Mouse (Mus musculus) CH12.LX (cell line): Measurements from ENCODE around the gene Gfpt1. TPM values are rescaled to one million over a fixed set of nuclear protein-coding genes. Genes with fewer than 3 reads are reported as not detected.

Experiments
- DNase-seq: peaks from one replicate; pipeline ENCODE4 v3.0.0-alpha.2; 2013; ENCODE audit errors: extremely low read depth
- H3K27ac ChIP-seq: 2 replicates; pipeline ENCODE4 v1.5.1; 2012; ENCODE audit warnings: low read depth, mild to moderate bottlenecking, control low read depth, moderate library complexity; ENCODE audit not compliant: insufficient read depth
- H3K27me3 ChIP-seq: replicated peaks from 2 replicates; pipeline ENCODE3; 2012; ENCODE audit warnings: inconsistent platforms
- H3K36me3 ChIP-seq, 2 experiments: replicated peaks in 1 of 2; 2 replicates each; pipeline versions ENCODE3 to v1.6.1; 2012; ENCODE audit warnings: inconsistent platforms in 1 of 2, low read length in 1 of 2, mild to moderate bottlenecking in 1 of 2, mixed read lengths in 1 of 2, moderate library complexity in 1 of 2; ENCODE audit not compliant: control insufficient read depth in 1 of 2, insufficient read depth in 1 of 2
- H3K4me1 ChIP-seq, 2 experiments: 2 replicates each; pipeline ENCODE4 v1.6.1; 2012; ENCODE audit warnings: inconsistent platforms in 1 of 2, moderate library complexity in 1 of 2; ENCODE audit not compliant: insufficient read depth in 2 of 2, control insufficient read depth in 1 of 2
- H3K4me2 ChIP-seq: 2 replicates; pipeline ENCODE4 v1.6.1; 2012; ENCODE audit warnings: low read depth, mild to moderate bottlenecking, control low read depth; ENCODE audit not compliant: poor library complexity, insufficient read depth, severe bottlenecking
- H3K4me3 ChIP-seq, 3 experiments: fragments of 150-350 bp in 1 of 3; sonication (generic) in 1 of 3; replicated peaks in 1 of 3; 2 replicates each; pipeline versions ENCODE3 to v1.5.1; 2011 to 2012; ENCODE audit warnings: low read depth in 2 of 3, low read length in 2 of 3, mild to moderate bottlenecking in 2 of 3, moderate library complexity in 2 of 3, control low read depth in 1 of 3, improper control_type of control experiment in 1 of 3, inconsistent platforms in 1 of 3, mixed read lengths in 1 of 3; ENCODE audit not compliant: poor library complexity in 1 of 3
- H3K79me2 ChIP-seq: replicated peaks from 2 replicates; pipeline ENCODE4 v1.6.1; 2012; ENCODE audit warnings: mild to moderate bottlenecking, moderate library complexity; ENCODE audit not compliant: control insufficient read depth, poor library complexity, insufficient read depth, severe bottlenecking; ENCODE audit errors: extremely low read depth
- H3K9ac ChIP-seq: 2 replicates; pipeline ENCODE4 v1.6.1; 2012; ENCODE audit warnings: low read depth, mild to moderate bottlenecking, control low read depth, moderate library complexity; ENCODE audit not compliant: insufficient read depth
- H3K9me3 ChIP-seq: replicated peaks from 2 replicates; pipeline ENCODE3; 2012; ENCODE audit warnings: low read length, inconsistent platforms, mixed read lengths
- BHLHE40 ChIP-seq: IDR thresholded peaks from 2 replicates; pipeline ENCODE4 v1.6.1; 2011; ENCODE audit warnings: mild to moderate bottlenecking, low read depth, low read length, improper control_type of control experiment
- CHD1 ChIP-seq: IDR thresholded peaks from 2 replicates; pipeline ENCODE4 v1.6.1; 2012; ENCODE audit warnings: low read depth, low read length, improper control_type of control experiment, inconsistent platforms
- CTCF ChIP-seq, 2 experiments: IDR thresholded peaks in 1 of 2; conservative IDR thresholded peaks in 1 of 2; 2 replicates each; pipeline ENCODE4 v1.5.1; 2011 to 2012; ENCODE audit warnings: low read depth in 2 of 2, low read length in 2 of 2, improper control_type of control experiment in 1 of 2, inconsistent platforms in 1 of 2, mild to moderate bottlenecking in 1 of 2, moderate library complexity in 1 of 2
- E2F4 ChIP-seq: IDR thresholded peaks from 2 replicates; pipeline ENCODE4 v1.6.1; 2011; ENCODE audit warnings: low read depth, low read length, improper control_type of control experiment; ENCODE audit not compliant: insufficient replicate concordance
- EP300 ChIP-seq: IDR thresholded peaks from 2 replicates; pipeline ENCODE4 v1.6.1; 2011; ENCODE audit warnings: low read length, improper control_type of control experiment
- ETS1 ChIP-seq: conservative IDR thresholded peaks from 2 replicates; pipeline ENCODE4 v1.6.1; 2012; ENCODE audit warnings: low read depth, mild to moderate bottlenecking, inconsistent platforms, low read length, improper control_type of control experiment, moderate library complexity
- GABPA ChIP-seq: IDR thresholded peaks from 2 replicates; pipeline ENCODE4 v1.6.1; 2012; ENCODE audit warnings: low read depth, low read length, improper control_type of control experiment, inconsistent platforms; ENCODE audit not compliant: insufficient replicate concordance
- HCFC1 ChIP-seq: IDR thresholded peaks from 2 replicates; pipeline ENCODE4 v1.6.1; 2012; ENCODE audit warnings: low read depth, mild to moderate bottlenecking, inconsistent platforms, low read length, improper control_type of control experiment
- IRF4 ChIP-seq: IDR thresholded peaks from 2 replicates; pipeline ENCODE4 v1.6.1; 2014; ENCODE audit warnings: low read depth, mild to moderate bottlenecking, inconsistent platforms, low read length, improper control_type of control experiment
- JUN ChIP-seq: IDR thresholded peaks from 2 replicates; pipeline ENCODE4 v1.6.1; 2011; ENCODE audit warnings: low read depth, mild to moderate bottlenecking, low read length, improper control_type of control experiment, moderate library complexity; ENCODE audit not compliant: insufficient read depth
- JUND ChIP-seq: conservative IDR thresholded peaks from 2 replicates; pipeline ENCODE4 v1.6.1; 2011; ENCODE audit warnings: low read depth, low read length, improper control_type of control experiment
- KAT2A ChIP-seq: IDR thresholded peaks from 2 replicates; pipeline ENCODE4 v1.6.1; 2012; ENCODE audit warnings: low read length, improper control_type of control experiment, inconsistent platforms; ENCODE audit not compliant: insufficient replicate concordance
- MAX ChIP-seq: IDR thresholded peaks from 2 replicates; pipeline ENCODE4 v1.6.1; 2011; ENCODE audit warnings: low read length, improper control_type of control experiment
- MAZ ChIP-seq: IDR thresholded peaks from 2 replicates; pipeline ENCODE4 v1.6.1; 2012; ENCODE audit warnings: low read depth, mild to moderate bottlenecking, inconsistent platforms, low read length, improper control_type of control experiment, moderate library complexity
- MEF2A ChIP-seq: IDR thresholded peaks from 2 replicates; pipeline ENCODE4 v1.6.1; 2014; ENCODE audit warnings: low read depth, mild to moderate bottlenecking, inconsistent platforms, low read length, improper control_type of control experiment, borderline replicate concordance
- MYC ChIP-seq: IDR thresholded peaks from 2 replicates; pipeline ENCODE4 v1.6.1; 2011; ENCODE audit warnings: low read depth, mild to moderate bottlenecking, improper control_type of control experiment, low read length
- NELFE ChIP-seq: IDR thresholded peaks from 2 replicates; pipeline ENCODE4 v1.6.1; 2011; ENCODE audit warnings: low read depth, low read length, improper control_type of control experiment
- PAX5 ChIP-seq: IDR thresholded peaks from 2 replicates; pipeline ENCODE4 v1.6.1; 2012; ENCODE audit warnings: low read length, inconsistent platforms, mixed read lengths
- POLR2A ChIP-seq: IDR thresholded peaks from 2 replicates; pipeline ENCODE4 v1.6.1; 2011; ENCODE audit warnings: low read depth, mild to moderate bottlenecking, improper control_type of control experiment, low read length
- POLR2AphosphoS2 ChIP-seq: IDR thresholded peaks from 2 replicates; pipeline ENCODE4 v1.6.1; 2011; ENCODE audit warnings: low read depth, low read length, improper control_type of control experiment
- RAD21 ChIP-seq: IDR thresholded peaks from 2 replicates; pipeline ENCODE4 v1.6.1; 2011; ENCODE audit warnings: low read depth, mild to moderate bottlenecking, low read length, improper control_type of control experiment, moderate library complexity
- RCOR1 ChIP-seq: conservative IDR thresholded peaks from 2 replicates; pipeline ENCODE4 v1.6.1; 2012; ENCODE audit warnings: low read depth, mild to moderate bottlenecking, inconsistent platforms, low read length, improper control_type of control experiment
- SIN3A ChIP-seq: IDR thresholded peaks from 2 replicates; pipeline ENCODE4 v1.6.1; 2012; ENCODE audit warnings: low read length, improper control_type of control experiment, inconsistent platforms
- SMC3 ChIP-seq: IDR thresholded peaks from 2 replicates; pipeline ENCODE4 v1.6.1; 2011; ENCODE audit warnings: low read depth, low read length, improper control_type of control experiment
- TBP ChIP-seq: conservative IDR thresholded peaks from 2 replicates; pipeline ENCODE4 v1.6.1; 2011; ENCODE audit warnings: low read depth, low read length, improper control_type of control experiment
- TCF12 ChIP-seq: IDR thresholded peaks from 2 replicates; pipeline ENCODE4 v1.6.1; 2014; ENCODE audit warnings: low read depth, mild to moderate bottlenecking, inconsistent platforms, low read length, improper control_type of control experiment
- USF1 ChIP-seq: IDR thresholded peaks from 2 replicates; pipeline ENCODE4 v1.6.1; 2014; ENCODE audit warnings: low read depth, mild to moderate bottlenecking, inconsistent platforms, low read length, improper control_type of control experiment
- USF2 ChIP-seq: conservative IDR thresholded peaks from 2 replicates; pipeline ENCODE4 v1.6.1; 2011; ENCODE audit warnings: low read depth, low read length, improper control_type of control experiment
- ZC3H11A ChIP-seq: IDR thresholded peaks from 2 replicates; pipeline ENCODE4 v1.6.1; 2012; ENCODE audit warnings: low read depth, mild to moderate bottlenecking, inconsistent platforms, low read length, improper control_type of control experiment
- ZKSCAN1 ChIP-seq: IDR thresholded peaks from 2 replicates; pipeline ENCODE4 v1.6.1; 2012; ENCODE audit warnings: low read depth, inconsistent platforms, low read length, improper control_type of control experiment, borderline replicate concordance
- ZMIZ1 ChIP-seq: IDR thresholded peaks from 2 replicates; pipeline ENCODE4 v1.6.1; 2012; ENCODE audit warnings: low read depth, mild to moderate bottlenecking, inconsistent platforms, low read length, improper control_type of control experiment
- dilution Hi-C: fragments of 300-500 bp; cut with MboI; formaldehyde crosslinking; loops from 2 replicates; pipeline ENCODE4 v1.14.3; 2020; ENCODE audit warnings: low sequenced_read_pairs; ENCODE audit not compliant: extremely low pct_unique_long_range_greater_than_20kb, extremely low pct_ligation_motif_present
- in situ Hi-C: fragments of 300-500 bp; cut with MboI; formaldehyde crosslinking; loops from 3 replicates; pipeline ENCODE4 v1.14.3; 2019; ENCODE audit warnings: low sequenced_read_pairs, low pct_ligation_motif_present, low pct_unique_long_range_greater_than_20kb, mixed read lengths
- polyA plus RNA-seq: library from polyadenylated mRNA; unstranded; fragments of >175 nt; gene quantifications from 2 replicates; pipeline ENCODE4 v1.2.1, GENCODE M21; 2012; ENCODE audit warnings: low read depth; ENCODE audit not compliant: insufficient read length
- total RNA-seq, 2 experiments: library from RNA; depleted of rRNA; stranded (reverse); fragments of 300-350 nt in 1 of 2; fragments of >200 nt in 1 of 2; gene quantifications; 2 replicates each; pipeline ENCODE4 v1.2.3; 2012 to 2014

Gene Gfpt1
- total and polyA plus RNA-seq, 3 experiments = 24.9 to 35.3 (median 32.1) TPM

- Histone ChIP-seq H3K4me1 (peaks cover 25 to 62% of the 10 kb centered on the region in 2 experiments), H3K27me3 (no peaks in the 10 kb centered on the region)
- TF ChIP-seq MAX (no peak), RAD21 (no peak)
- TF ChIP-seq, all 38 proteins: peak for 0
- Histone ChIP-seq H3K36me3 (peaks cover 41 to 88% of the 10 kb centered on the region in 2 experiments), H3K79me2 (peaks cover 2% of the 10 kb centered on the region; the same call in 1 of the 2 replicates), H3K4me2 (no peak overlapping the region), H3K27ac (peak overlapping the region; percentile 56), H3K9ac (no peak overlapping the region), H3K4me3 (no peak overlapping the region), H3K9me3 (no peaks in the 10 kb centered on the region)
- no peak for DNase-seq
- dilution Hi-C loops (no loop called here), in situ Hi-C loops (no loop called here)
Measured at GRCm38 (mm10) chr6:87068209-87068608, 25.6 kb downstream of the Gfpt1 start.

GRCm38 (mm10) chr6:87069195-87069900 lies 26.7 kb downstream of the Gfpt1 start:
- no peak overlapping the region for H3K4me3 ChIP-seq
- DNase-seq = peak; percentile 82
- H3K27ac ChIP-seq = peak overlapping the region; percentile 90
- H3K9me3 ChIP-seq = no peaks in the 10 kb centered on the region
- no peaks in the 10 kb centered on the region for H3K27me3 ChIP-seq
- peaks cover 28 to 73% of the 10 kb centered on the region in 2 experiments for H3K4me1 ChIP-seq
- peak overlapping the region; percentile 37 for H3K4me2 ChIP-seq
- dilution Hi-C loops (no loop called here), in situ Hi-C loops (no loop called here)
- peaks cover 34 to 84% of the 10 kb centered on the region in 2 experiments for H3K36me3 ChIP-seq
- peaks cover 2% of the 10 kb centered on the region; the same call in 1 of the 2 replicates for H3K79me2 ChIP-seq
- H3K9ac ChIP-seq = peak overlapping the region; percentile 36
- TF ChIP-seq CTCF (conservative IDR thresholded peaks at IDR 0.05 in 1 of 2, IDR thresholded peaks at IDR 0.05 in 1 of 2; ENCODE audit: low read depth in 2 of 2, low read length in 2 of 2) (no peak), BHLHE40 (peak; percentile 77), IRF4 (peak; percentile 95), EP300 (peak; percentile 95), HCFC1 (peak; percentile 39; the same call in 1 of the 2 replicates), MAX (peak; percentile 49; the same call in 1 of the 2 replicates), MYC (no peak), TCF12 (peak; percentile 86), ZC3H11A (no peak), SIN3A (peak; percentile 56), PAX5 (no peak), SMC3 (0 out of 2 replicates have a peak, but pooled peaks have one; percentile 4), GABPA (no peak), ZKSCAN1 (no peak), JUN (peak; percentile 76), RAD21 (no peak; the same call in 1 of the 2 replicates), KAT2A (no peak), POLR2AphosphoS2 (no peak), NELFE (no peak), TBP (no peak), MAZ (peak; percentile 75; the same call in 1 of the 2 replicates), POLR2A (0 out of 2 replicates have a peak, but pooled peaks have one; percentile 20), RCOR1 (peak; percentile 78), E2F4 (no peak), USF2 (no peak), ETS1 (peak; percentile 90), ZMIZ1 (peak; percentile 37; the same call in 1 of the 2 replicates), USF1 (no peak), MEF2A (peak; percentile 95), CHD1 (peak; percentile 99), JUND (peak; percentile 57)
